Mouse (Mus musculus): ENCODE data around the gene Fndc9. TPM values are rescaled to one million over a fixed set of nuclear protein-coding genes. Genes with fewer than 3 reads are reported as not detected.
A peak's percentile ranks its signal among the peaks of the same experiment; 100 is the strongest.

Gene Fndc9
- total RNA-seq (2015; ENCODE audit: low replicate concordance) (not detected in 2 replicates), total RNA-seq (2017; ENCODE audit: low replicate concordance) (not detected in 2 replicates)

DNA sequence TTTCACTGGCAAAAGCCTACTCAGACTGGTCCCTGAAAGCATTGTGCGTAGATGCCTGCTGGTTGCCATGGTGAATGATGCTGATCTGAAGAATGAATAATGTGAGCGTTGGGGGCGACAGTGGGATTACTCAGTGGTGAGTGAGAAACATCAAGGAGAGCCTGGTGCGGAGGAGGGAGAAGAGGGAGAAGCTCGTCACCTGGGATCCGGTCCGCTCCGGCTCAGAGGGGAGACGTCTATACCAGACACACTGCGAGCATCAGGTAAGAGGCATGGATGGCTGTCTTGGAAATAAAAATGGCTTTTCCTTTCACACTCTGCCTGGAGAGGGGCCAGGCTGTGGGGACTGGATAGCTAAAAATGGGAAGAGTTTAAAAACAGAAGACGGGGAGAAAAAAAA, at the start of gene Fndc9:
Fndc9 (plus strand) TSS at position 198 of the 400 bp plus-strand sequence.
- ATAC-seq (replicated peaks; ENCODE audit: low FRiP score, poor library complexity, severe bottlenecking): no peak

DNA sequence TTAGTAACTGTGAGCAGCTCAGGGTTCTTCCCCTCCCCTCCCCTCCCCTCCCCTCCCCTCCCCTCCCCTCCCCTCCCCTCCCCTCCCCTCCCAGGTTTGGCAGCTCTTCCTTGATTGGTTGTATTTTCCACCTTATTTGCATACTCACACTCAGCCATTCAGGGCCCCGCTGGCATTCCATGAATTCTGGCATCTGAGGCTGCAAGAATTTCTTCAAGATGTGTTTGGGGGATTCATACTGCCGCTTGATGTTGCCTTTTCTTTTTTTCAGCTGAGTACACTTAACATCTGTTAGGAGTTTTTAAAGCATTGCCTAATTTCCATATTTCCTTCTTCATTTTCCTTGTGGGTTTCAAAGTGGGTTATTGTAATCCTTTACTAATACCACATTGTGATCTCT, 47.0 kb upstream of the Fndc9 start:
- no peak for ATAC-seq (replicated peaks; ENCODE audit: low FRiP score, poor library complexity, severe bottlenecking)

DNA sequence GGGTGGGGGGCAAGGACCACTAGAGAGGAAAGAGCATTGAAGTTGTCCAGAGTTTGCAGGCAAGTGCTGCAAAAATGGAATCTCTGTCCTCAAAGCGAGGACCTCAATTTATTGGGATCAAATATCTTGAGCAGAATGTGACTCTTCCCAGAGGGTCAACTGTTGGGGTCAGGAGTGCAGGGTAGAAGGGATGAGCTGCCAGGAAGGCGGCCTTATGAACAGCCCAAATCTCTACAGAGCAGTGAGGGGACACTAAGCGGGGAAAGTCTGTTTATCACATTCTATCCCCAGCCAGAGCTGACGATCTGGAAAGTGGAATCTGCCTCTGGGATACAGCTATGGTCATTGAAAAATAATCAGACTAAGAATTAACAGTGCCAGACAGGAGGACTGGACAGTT, 41.2 kb upstream of the Fndc9 start:
- ATAC-seq (replicated peaks; ENCODE audit: low FRiP score, poor library complexity, severe bottlenecking): no peak

DNA sequence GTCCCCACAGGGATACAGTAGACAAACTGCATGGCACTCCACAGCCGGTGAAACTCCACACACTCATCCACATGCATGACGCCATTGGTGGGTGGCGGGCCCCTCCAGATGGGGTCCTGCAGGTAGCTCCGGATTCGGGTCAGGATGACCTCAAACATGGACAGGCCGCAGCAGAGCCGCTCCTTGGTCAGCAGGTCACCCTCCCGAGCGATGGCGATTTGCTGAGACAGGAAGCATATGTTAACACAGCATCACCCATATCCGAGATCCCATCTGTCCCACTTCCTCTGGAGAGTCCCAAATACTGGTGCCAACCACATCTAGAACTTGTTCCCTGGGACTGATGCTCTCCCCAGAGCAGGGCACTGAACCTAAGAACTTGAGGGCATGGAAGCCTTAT, 34.7 kb upstream of the Fndc9 start:
- no peak for ATAC-seq (replicated peaks; ENCODE audit: low FRiP score, poor library complexity, severe bottlenecking)

DNA sequence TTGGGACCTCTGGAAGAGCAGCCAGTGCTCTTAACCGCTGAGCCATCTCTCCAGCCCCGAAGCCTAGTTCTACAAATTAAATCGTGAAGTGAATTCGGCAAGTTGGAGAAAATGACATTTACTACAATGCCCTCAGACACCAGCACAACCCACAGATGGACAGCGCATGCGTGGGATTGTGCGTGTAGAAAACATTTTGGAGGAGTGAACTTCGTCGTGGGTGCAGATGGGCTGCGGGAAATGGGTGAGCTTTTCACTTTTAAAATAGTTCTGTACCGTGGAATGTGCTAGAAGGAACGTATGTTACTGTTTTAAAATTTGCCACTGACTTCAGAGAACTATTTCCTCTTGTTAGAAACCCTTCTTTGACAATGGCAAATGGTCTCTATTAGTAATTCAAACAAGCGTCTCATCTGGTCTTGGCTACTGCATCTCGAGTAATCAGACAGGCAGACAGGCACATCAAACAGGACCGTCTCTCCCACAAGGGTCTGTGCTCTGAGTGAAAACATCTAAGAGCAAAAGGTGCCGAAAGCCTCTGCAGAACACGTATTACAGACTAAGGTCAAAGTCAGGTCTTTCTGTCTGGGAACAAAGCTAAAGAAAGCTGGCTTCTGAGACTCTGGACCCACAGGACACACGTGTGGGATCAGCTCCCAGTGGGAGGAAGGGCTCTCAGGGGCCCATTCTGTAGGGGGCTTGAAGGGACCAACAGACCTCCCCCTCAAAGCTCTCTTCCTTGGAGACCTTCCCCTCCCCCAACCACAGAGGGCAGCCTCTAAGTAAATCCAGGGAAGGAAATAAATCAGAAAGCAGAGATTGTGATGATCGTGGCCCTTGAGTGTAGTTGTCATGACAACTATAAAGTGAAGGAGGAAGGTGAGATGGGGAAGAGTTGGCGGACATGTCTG, 33.4 kb upstream of the Fndc9 start:
- no peak for ATAC-seq (replicated peaks; ENCODE audit: low FRiP score, poor library complexity, severe bottlenecking)

DNA sequence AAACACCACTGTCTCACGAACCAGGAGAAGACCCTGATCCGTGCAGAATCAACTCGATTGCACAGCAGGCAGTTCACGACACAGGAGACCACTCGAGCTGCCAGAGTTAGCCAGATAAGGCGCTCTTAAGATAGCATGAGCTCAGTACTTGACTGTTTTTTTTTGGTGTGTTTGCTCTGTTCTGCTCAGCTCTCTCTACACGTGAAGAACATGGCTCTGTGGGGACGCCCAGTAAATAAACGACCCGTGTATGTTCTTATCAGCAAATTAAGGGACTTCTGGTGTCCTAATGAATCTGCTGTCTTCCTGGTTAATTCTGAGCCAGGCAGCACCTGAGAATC, 32.8 kb upstream of the Fndc9 start:
- no peak for ATAC-seq (replicated peaks; ENCODE audit: low FRiP score, poor library complexity, severe bottlenecking)

DNA sequence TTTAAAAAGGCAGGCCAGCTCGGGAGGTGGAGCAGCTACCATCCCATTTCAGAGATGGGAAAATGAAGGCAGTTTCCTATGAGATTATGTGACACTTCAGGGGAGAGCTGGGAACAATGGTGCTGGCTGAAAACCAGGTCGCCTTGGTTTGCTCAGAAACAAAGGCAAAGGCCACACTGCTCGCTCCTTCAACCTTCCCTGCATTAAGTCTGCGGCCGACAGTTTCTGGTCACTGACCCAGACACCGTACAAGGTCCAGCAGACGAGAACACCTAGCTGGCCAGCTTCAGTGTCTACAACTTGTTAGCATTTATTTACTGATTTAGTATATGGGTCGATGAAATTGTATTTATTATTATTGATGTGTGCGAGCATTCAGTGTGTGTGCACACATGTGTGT, 30.5 kb upstream of the Fndc9 start:
- ATAC-seq (replicated peaks; ENCODE audit: low FRiP score, poor library complexity, severe bottlenecking): no peak

DNA sequence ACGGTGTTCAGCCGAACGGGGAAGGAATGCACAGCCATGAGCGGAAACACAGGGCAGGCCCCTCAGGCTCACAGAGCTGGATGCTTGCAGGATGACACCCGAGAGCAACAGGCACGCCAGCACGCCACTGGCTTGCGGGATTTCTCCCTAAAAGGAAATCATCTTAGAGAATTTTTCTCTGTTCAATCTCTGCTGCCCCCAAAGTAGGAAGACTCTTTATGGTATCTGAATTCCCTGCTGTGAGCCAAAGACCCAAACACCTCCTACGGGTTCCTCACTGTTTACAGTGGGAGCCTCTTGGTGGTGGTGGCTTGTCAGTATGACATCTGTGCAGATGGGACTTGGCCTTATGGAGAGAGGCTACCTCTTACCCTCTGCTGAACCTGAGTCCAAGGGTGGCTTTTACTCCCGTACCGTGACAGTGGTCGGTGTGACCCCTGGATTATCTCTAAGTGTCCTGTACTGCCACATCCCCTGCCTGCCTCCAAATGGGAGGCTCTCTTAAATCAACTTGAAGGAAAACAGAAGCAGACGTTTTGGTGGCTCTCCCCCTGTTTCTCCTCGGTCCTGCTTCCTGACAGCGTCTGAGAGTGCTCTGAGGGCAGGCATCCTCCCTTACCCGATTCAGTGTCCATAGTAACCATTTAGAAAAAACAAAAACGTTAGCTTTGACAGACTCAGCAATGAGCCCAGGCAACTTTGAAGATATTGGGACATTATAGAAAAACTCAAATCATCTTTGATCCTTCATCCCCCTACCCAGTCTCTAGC, 29.5 kb upstream of the Fndc9 start:
- ATAC-seq (replicated peaks; ENCODE audit: low FRiP score, poor library complexity, severe bottlenecking): no peak

DNA sequence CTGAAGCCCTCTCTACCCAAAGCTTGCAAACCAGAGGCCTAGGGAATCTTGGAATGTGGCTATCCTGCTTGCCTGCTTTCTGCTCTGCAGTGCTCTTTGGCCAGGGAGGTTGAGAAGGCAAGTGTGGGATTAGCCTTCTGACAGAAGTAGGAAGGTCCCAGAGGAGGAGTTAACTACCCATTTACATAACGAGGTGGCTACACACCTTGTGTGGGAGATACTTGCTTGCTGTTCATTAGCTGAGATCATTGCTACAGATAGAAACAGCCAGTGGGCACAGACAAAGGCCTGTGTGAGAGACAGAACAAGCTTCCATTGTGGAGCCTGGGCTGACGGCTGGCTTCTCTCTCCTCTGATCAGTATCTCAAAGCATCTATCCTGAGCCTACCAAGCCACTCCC, 25.4 kb upstream of the Fndc9 start:
- no peak for ATAC-seq (replicated peaks; ENCODE audit: low FRiP score, poor library complexity, severe bottlenecking)

DNA sequence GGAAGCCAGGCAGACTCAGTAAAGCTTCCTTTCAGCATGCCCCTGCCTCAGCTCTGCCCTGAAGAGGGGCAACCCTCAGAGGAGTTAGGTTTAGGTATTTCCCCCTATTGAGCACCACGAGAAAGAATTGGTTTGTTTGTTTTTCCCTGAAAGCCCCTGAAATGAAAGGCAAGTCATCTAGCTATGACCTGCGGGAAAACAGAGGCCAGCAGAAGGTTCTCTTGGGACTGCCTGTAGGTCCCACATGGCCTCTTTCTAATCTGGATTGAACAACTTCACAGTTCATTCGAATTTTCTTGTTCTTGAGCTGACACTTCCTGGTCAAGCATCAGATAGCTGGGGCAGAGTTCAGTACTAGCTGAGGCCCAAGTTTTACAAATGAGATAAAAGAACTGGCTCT, 23.5 kb upstream of the Fndc9 start:
- no peak for ATAC-seq (replicated peaks; ENCODE audit: low FRiP score, poor library complexity, severe bottlenecking)

GRCm38 (mm10) chr11:46213844-46214243, 21.5 kb upstream of the Fndc9 start:
- ATAC-seq (replicated peaks; ENCODE audit: low FRiP score, poor library complexity, severe bottlenecking): no peak

GRCm38 (mm10) chr11:46214368-46215230, 20.7 kb upstream of the Fndc9 start:
- no peak for ATAC-seq (replicated peaks; ENCODE audit: low FRiP score, poor library complexity, severe bottlenecking)

DNA sequence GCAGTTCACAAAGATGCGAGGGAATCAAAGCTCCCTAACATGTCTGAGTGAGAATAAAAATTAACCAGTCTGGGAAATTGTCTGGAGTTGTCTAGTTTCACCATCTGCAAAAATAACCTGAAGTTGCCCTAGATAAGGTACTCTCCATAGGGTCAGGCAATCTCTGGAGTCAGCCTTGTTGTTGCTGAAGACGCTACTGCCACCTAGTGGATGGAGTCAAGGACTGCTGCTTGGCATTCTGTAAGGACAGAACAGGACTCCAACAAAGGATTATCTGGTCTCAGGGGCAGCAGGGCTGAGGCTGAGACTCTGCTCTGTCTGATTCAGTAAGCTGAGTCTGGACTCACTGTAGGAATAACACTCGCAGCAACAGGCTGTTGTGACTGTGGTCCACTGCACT, 20.0 kb upstream of the Fndc9 start:
- peak; percentile 78 for ATAC-seq (replicated peaks; ENCODE audit: low FRiP score, poor library complexity, severe bottlenecking)

DNA sequence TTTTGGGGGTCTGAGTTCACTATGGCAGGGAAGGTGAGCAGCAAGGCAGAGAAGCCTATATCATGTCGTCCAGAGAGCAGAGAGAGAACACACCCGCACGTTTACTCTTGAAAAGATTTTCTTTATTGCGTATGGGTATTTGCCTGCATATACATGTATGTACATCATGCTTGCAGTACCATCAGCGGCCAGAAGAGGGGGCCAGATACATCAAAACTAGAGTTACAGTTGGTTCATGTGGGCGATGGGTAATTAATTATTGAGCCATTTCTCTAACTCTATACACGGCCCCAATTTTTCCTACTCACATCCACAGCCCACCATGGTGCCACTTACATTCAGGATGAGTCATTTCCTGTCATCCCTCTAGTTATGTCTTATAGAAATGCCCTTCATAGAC, 18.7 kb upstream of the Fndc9 start:
- ATAC-seq (replicated peaks; ENCODE audit: low FRiP score, poor library complexity, severe bottlenecking): no peak

GRCm38 (mm10) chr11:46217686-46218085, 17.6 kb upstream of the Fndc9 start:
- no peak for ATAC-seq (replicated peaks; ENCODE audit: low FRiP score, poor library complexity, severe bottlenecking)

- no peak for ATAC-seq (replicated peaks; ENCODE audit: low FRiP score, poor library complexity, severe bottlenecking)
These were observed 16.7 kb upstream of the Fndc9 start for GRCm38 (mm10) chr11:46218584-46218983.

DNA sequence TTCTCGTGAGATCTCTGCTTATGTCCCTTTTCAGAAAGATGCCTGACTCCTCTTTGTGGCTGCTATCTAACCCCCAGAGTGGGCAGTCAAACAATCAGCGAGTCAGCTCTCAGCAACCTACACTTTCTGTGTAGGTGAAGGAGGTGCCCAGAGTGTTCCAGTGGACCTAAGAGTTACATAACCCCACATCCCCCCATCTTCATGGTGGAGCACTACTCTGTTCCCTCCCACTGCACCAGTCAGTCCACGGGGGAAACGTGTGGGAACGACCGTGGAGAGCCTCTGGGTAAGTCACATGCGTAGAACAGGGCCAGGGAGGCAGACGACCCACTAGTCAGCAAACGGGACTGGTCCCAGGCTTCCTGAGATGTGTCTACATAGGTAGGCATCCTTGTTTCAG, 16.0 kb upstream of the Fndc9 start:
- no peak for ATAC-seq (replicated peaks; ENCODE audit: low FRiP score, poor library complexity, severe bottlenecking)

DNA sequence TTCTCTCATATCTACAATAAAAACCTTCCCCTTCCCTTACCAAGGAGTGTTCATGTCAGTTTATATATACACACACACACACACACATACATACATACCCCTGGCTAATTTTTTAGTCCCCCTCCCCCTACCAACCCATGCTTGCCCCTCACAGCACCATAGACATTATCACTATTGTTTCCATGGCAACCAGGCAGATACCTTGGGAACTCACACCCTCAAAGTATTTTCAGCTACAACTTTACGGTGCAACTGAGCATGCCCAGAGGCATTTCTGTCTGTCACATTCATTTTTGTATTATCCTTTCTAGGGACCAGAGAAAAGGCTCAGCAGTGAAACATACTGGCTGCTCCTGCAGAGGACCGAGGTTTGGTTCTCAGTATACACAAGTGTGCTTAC, 15.1 kb upstream of the Fndc9 start:
- no peak for ATAC-seq (replicated peaks; ENCODE audit: low FRiP score, poor library complexity, severe bottlenecking)

DNA sequence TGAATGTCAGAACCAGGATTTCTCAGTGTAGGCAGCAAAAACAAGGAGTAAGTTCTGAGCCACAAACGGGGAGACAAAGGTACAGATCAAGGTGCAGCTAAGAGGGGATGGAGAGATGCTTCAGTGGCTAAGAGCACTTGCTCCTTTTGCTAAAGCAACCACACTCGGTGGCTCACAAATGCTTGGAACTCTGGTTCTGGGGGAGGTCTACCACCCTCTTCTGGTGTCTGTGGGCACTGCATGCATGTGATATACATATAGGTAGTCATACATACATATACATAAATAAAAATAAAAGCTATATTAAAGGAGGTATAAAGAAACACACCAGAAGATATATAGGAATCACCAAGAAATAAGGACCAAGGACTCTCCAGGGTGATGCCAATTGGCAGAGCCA, 11.8 kb upstream of the Fndc9 start:
- no peak for ATAC-seq (replicated peaks; ENCODE audit: low FRiP score, poor library complexity, severe bottlenecking)

- no peak for ATAC-seq (replicated peaks; ENCODE audit: low FRiP score, poor library complexity, severe bottlenecking)
These were observed 10.0 kb upstream of the Fndc9 start for GRCm38 (mm10) chr11:46225345-46225744.

Measured in erythroid progenitor cell, adult 5-6 weeks (primary cell).